Mouse (Mus musculus): ENCODE measurements at regions not wholly inside any gene's neighbourhood (a gene's known extent, or its start where the extent isn't known, plus 50 kb on each side); places are given as distances from the start of the nearest gene placed in this dataset.

DNA sequence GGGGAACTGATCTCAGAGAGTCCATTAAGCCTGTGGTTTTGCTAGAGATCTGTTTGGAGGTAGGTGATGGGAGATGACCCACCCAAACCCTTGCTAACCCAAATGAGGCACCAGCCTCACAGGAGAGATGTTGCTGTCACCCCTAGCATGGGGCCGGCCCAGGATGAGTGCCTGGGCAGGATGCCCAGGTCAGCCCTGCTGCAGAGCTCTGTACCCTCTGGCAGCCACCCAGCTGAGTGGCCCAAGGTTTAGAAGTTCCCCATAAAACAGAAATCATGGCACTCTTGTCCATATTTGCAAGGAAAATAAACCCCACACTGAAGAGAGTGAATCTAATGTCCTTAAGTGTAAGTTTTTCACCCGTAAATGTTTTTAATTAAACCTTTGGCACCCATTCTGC, 141.7 kb downstream of the H2afy start:
- no peak for TF ChIP-seq CTCF (IDR thresholded peaks at IDR 0.05 in 2 of 3, conservative IDR thresholded peaks at IDR 0.05 in 1 of 3; ENCODE audit: control insufficient read depth in 1 of 3, insufficient read depth in 1 of 3, low read depth in 2 of 3, low read length in 3 of 3, poor library complexity in 1 of 3, severe bottlenecking in 1 of 3)
- no peak for TF ChIP-seq TCF12 (IDR thresholded peaks at IDR 0.05; ENCODE audit: low read depth, low read length)
- no peak for TF ChIP-seq POLR2A (IDR thresholded peaks at IDR 0.05; ENCODE audit: control insufficient read depth in 1 of 2, insufficient read depth in 1 of 2, low read depth in 1 of 2, low read length in 2 of 2, poor library complexity in 1 of 2)
- no peak for TF ChIP-seq BHLHE40 (IDR thresholded peaks at IDR 0.05; ENCODE audit: borderline replicate concordance, low read depth, low read length)
